Mouse (Mus musculus): ENCODE results near the gene Ccl27b. TPM values are rescaled to one million over a fixed set of nuclear protein-coding genes. Genes with fewer than 3 reads are reported as not detected.

The Ccl27b gene
- polyA plus RNA-seq (2012), result not detected in 2 replicates

GRCm38 (mm10) chr4:42654951-42655350, at the start of gene Ccl27b:
Gene Ccl27b (plus strand): TSS chr4:42655251.

DNA sequence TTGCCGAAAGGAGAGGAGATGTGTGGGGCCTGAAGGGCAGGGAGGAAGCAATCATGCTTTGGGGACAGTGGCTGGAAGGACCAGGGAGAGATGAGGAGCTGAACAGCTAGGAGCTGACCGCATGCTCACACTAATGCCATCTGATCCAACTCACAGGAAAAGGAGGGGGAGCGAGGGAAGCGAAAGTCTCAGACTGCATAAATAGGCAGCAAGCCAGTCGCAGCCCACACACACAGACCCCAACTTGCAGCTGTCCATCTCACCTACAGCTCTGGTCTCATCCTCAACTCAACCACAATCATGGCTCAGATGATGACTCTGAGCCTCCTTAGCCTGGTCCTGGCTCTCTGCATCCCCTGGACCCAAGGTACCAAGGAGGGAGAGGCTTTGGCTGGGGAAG, 43.2 kb upstream of the Ccl27b start, which contains the start of gene Gm10591:
Gene Gm10591, plus strand, starts transcription at position 301 of the 400 bp plus-strand sequence.

GRCm38 (mm10) chr4:42629419-42629818, 25.6 kb upstream of the Ccl27b start, which contains the start of gene Gm2564:
Gene Gm2564 (plus strand): TSS chr4:42629719.

DNA sequence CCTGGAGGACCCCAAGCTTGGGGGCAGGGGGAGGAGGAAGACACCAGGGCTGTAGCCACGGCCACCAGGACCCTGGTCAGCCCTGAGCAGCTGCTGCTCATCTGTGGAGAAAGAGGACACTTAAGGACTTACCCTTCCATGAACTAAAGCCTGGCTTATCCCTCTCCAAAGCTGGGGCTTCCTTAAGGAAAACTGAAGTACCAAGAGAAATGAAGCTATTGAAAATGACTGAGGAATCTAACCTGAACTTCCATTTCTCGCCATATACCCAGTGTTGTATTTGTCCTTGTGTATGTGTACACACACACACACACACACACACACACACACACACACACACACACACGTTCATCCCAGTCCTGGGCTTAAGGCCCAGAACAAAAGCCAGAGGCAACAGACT, 6.7 kb downstream of the Ccl27b start, which contains the start of gene Il11ra2:
Gene Il11ra2, minus strand, starts transcription at position 101 of the 400 bp plus-strand sequence.

Other genes starting within 250 kb of the Ccl27b start
- 1.9 TPM in 1 of 2 replicates, not detected in the other for gene Gm21586, start 215.9 kb upstream of the Ccl27b start, polyA plus RNA-seq (2012)
- gene Gm2163, start 188.5 kb upstream of the Ccl27b start, polyA plus RNA-seq (2012), result 0.07 and 0.08 TPM in 2 replicates
- not detected in 2 replicates for gene Fam205a2, start 127.1 kb upstream of the Ccl27b start, polyA plus RNA-seq (2012)
- gene Gm10591, start 43.1 kb upstream of the Ccl27b start, polyA plus RNA-seq (2012), result not detected in 2 replicates
- not detected in 2 replicates for gene Gm2564, start 25.5 kb upstream of the Ccl27b start, polyA plus RNA-seq (2012)
- gene Il11ra2, start 6.6 kb downstream of the Ccl27b start, polyA plus RNA-seq (2012), result not detected in 2 replicates
- gene 4930578G10Rik, start 80.3 kb downstream of the Ccl27b start, polyA plus RNA-seq (2012), result not detected in 2 replicates
- gene Ccl19, start 101.3 kb downstream of the Ccl27b start, polyA plus RNA-seq (2012), result not detected in 2 replicates
- not detected in 2 replicates for gene Ccl21a, start 118.7 kb downstream of the Ccl27b start, polyA plus RNA-seq (2012)
- gene Fam205a1, start 198.6 kb downstream of the Ccl27b start, polyA plus RNA-seq (2012), result 0.05 TPM in 1 of 2 replicates, not detected in the other
- not detected in 2 replicates for gene Gm12394, start 201.5 kb downstream of the Ccl27b start, polyA plus RNA-seq (2012)
- not detected in 2 replicates for gene Fam205c, start 219.0 kb downstream of the Ccl27b start, polyA plus RNA-seq (2012)

All from megakaryocyte-erythroid progenitor cell, adult 5 weeks (primary cell).